Mouse (Mus musculus) kidney, adult 8-10 months (tissue): Measurements from ENCODE around the gene Ralgps1.
"Not testable (repeated sequence)": the region's sequence is repeated elsewhere in the genome, so short reads cannot be mapped to it uniquely, and the experiment has no call there.

Experiments
- DNase-seq, 2 experiments: peaks; one replicate each; pipeline ENCODE4 v3.0.0; 2022

The Ralgps1 gene

GRCm38 (mm10) chr2:33129696-33130095 is 241.6 kb downstream of the Ralgps1 start:
- DNase-seq = peak; percentile 20 to 32

- no peak for DNase-seq
Observed at GRCm38 (mm10) chr2:33129005-33129404, 242.3 kb downstream of the Ralgps1 start.

GRCm38 (mm10) chr2:33127271-33127670 is 244.0 kb downstream of the Ralgps1 start:
- DNase-seq = no peak

- no peak for DNase-seq
Observed at GRCm38 (mm10) chr2:33122856-33123255, 248.4 kb downstream of the Ralgps1 start.

GRCm38 (mm10) chr2:33100536-33100935 is 270.8 kb downstream of the Ralgps1 start:
- no peak for DNase-seq

- DNase-seq = not testable (repeated sequence)
Observed at GRCm38 (mm10) chr2:33097326-33097725, 274.0 kb downstream of the Ralgps1 start.

- no peak for DNase-seq
Observed at GRCm38 (mm10) chr2:33095221-33095671, 276.0 kb downstream of the Ralgps1 start.

- DNase-seq = no peak
Observed at GRCm38 (mm10) chr2:33090620-33091520, 280.4 kb downstream of the Ralgps1 start.

- not testable (repeated sequence) for DNase-seq
Observed at GRCm38 (mm10) chr2:33090033-33090400, 281.3 kb downstream of the Ralgps1 start.

- DNase-seq = no peak
Observed at GRCm38 (mm10) chr2:33089356-33090032, 281.8 kb downstream of the Ralgps1 start.

GRCm38 (mm10) chr2:33086671-33087363 is 284.5 kb downstream of the Ralgps1 start:
- no peak for DNase-seq

- no peak for DNase-seq
Observed at GRCm38 (mm10) chr2:33086016-33086596, 285.2 kb downstream of the Ralgps1 start.

GRCm38 (mm10) chr2:33084221-33084620 is 287.1 kb downstream of the Ralgps1 start:
- DNase-seq = no peak
